Mouse (Mus musculus) hindbrain, embryonic 11.5 days (tissue): ENCODE data around the gene Olfr718-ps1. TPM values are rescaled to one million over a fixed set of nuclear protein-coding genes. Genes with fewer than 3 reads are reported as not detected.
"Not testable (repeated sequence)": the region's sequence is repeated elsewhere in the genome, so short reads cannot be mapped to it uniquely, and the experiment has no call there.

ENCODE experiments used
- ATAC-seq: fragments of 200-750 bp; cut with Nextera tagmentation; 2 replicates; pipeline ENCODE4 v1.8.0; 2017; ENCODE audit warnings: mild to moderate bottlenecking, moderate TSS enrichment, moderate library complexity; ENCODE audit not compliant: low FRiP score
- DNase-seq: peaks from one replicate; pipeline ENCODE4 v3.0.0-alpha.2; 2015; ENCODE audit warnings: low spot score
- H3K27ac ChIP-seq: fragments of 300-500 bp; sonication (generic); 2 replicates; pipeline ENCODE4 v1.5.1; 2014; ENCODE audit warnings: mild to moderate bottlenecking, low read depth, low read length
- H3K27me3 ChIP-seq: fragments of 300-500 bp; sonication (generic); 2 replicates; pipeline ENCODE4 v1.6.1; 2014; ENCODE audit warnings: mild to moderate bottlenecking, low read length, moderate library complexity, mixed read lengths; ENCODE audit not compliant: control insufficient read depth, insufficient read depth
- H3K36me3 ChIP-seq: fragments of 300-500 bp; sonication (generic); 2 replicates; pipeline ENCODE4 v1.6.1; 2014; ENCODE audit warnings: mild to moderate bottlenecking, low read length, moderate library complexity, mixed read lengths; ENCODE audit not compliant: control insufficient read depth, insufficient read depth
- H3K4me1 ChIP-seq: fragments of 300-500 bp; sonication (generic); replicated peaks from 2 replicates; pipeline ENCODE4 v1.6.1; 2014; ENCODE audit warnings: low read length, mixed read lengths; ENCODE audit not compliant: control insufficient read depth, insufficient read depth
- H3K4me2 ChIP-seq: fragments of 300-500 bp; sonication (generic); replicated peaks from 2 replicates; pipeline ENCODE4 v1.6.1; 2014; ENCODE audit warnings: mild to moderate bottlenecking, low read depth, low read length
- H3K4me3 ChIP-seq: fragments of 300-500 bp; sonication (generic); 2 replicates; pipeline ENCODE4 v1.5.1; 2014; ENCODE audit warnings: low read depth, low read length
- H3K9ac ChIP-seq: fragments of 300-500 bp; sonication (generic); 2 replicates; pipeline ENCODE4 v1.6.1; 2014; ENCODE audit warnings: low read depth, low read length
- H3K9me3 ChIP-seq: fragments of 300-500 bp; sonication (generic); 2 replicates; pipeline ENCODE4 v1.6.1; 2016; ENCODE audit warnings: low read length; ENCODE audit not compliant: control insufficient read depth
- WGBS: fragments of 180-500 bp; shearing (Covaris S2); extraction: QIAGEN DNeasy Blood & Tissue Kit; methylation state at CpG from one replicate; pipeline ENCODE4 v1.1.7; 2014; 5-methylcytosine and 5-hydroxymethylcytosine counted together
- polyA plus RNA-seq: library from polyadenylated mRNA; unstranded; fragments of >200 nt; fragmentation: Nextera tagmentation; extraction: Ambion mirVana; gene quantifications from 2 replicates; pipeline ENCODE4 v1.2.1, GENCODE M21; 2014

Olfr718-ps1 gene
- polyA plus RNA-seq, 1 experiment from 2014 or later = not detected

- no peak overlapping the region for H3K4me3 ChIP-seq
- H3K4me2 ChIP-seq = no peak overlapping the region
- 89% methylated on average over 7 of the region's 7 CpGs for WGBS
- H3K27me3 ChIP-seq = no peaks in the 10 kb centered on the region
- H3K9me3 ChIP-seq = no peaks in the 10 kb centered on the region
- no peaks in the 10 kb centered on the region for H3K4me1 ChIP-seq
- H3K27ac ChIP-seq = no peak overlapping the region
- no peak for ATAC-seq
- H3K36me3 ChIP-seq = no peaks in the 10 kb centered on the region
- H3K9ac ChIP-seq = no peak overlapping the region
- DNase-seq = no peak
Observed at GRCm38 (mm10) chr5:143135042-143135441, 12.3 kb downstream of the Olfr718-ps1 start.

GRCm38 (mm10) chr5:143134216-143135010, 13.0 kb downstream of the Olfr718-ps1 start:
- not testable (repeated sequence) for H3K36me3 ChIP-seq, H3K4me1 ChIP-seq, H3K4me2 ChIP-seq, H3K27ac ChIP-seq, H3K27me3 ChIP-seq, DNase-seq, ATAC-seq, H3K4me3 ChIP-seq, H3K9me3 ChIP-seq, H3K9ac ChIP-seq
- 79% methylated on average over 3 of the region's 6 CpGs for WGBS

- Histone ChIP-seq H3K4me2 (no peak overlapping the region), H3K4me3 (no peak overlapping the region), H3K27me3 (no peaks in the 10 kb centered on the region), H3K9ac (no peak overlapping the region), H3K36me3 (no peaks in the 10 kb centered on the region), H3K9me3 (no peaks in the 10 kb centered on the region), H3K27ac (no peak overlapping the region), H3K4me1 (no peaks in the 10 kb centered on the region)
- 75% methylated on average over 13 of the region's 13 CpGs for WGBS
- no peak for DNase-seq
- ATAC-seq = no peak
Observed at GRCm38 (mm10) chr5:143132935-143133514, 14.4 kb downstream of the Olfr718-ps1 start.

- peak; percentile 31 for DNase-seq
- no peak overlapping the region for H3K27ac ChIP-seq
- H3K9ac ChIP-seq = no peak overlapping the region
- ATAC-seq = no peak
- H3K27me3 ChIP-seq = no peaks in the 10 kb centered on the region
- 88% methylated on average over 7 of the region's 7 CpGs for WGBS
- H3K4me1 ChIP-seq = no peaks in the 10 kb centered on the region
- no peaks in the 10 kb centered on the region for H3K36me3 ChIP-seq
- no peak overlapping the region for H3K4me3 ChIP-seq
- H3K4me2 ChIP-seq = no peak overlapping the region
- H3K9me3 ChIP-seq = no peaks in the 10 kb centered on the region
Observed at GRCm38 (mm10) chr5:143130342-143130741, 17.0 kb downstream of the Olfr718-ps1 start.

- Histone ChIP-seq H3K36me3 (no peaks in the 10 kb centered on the region), H3K9ac (no peak overlapping the region), H3K27ac (no peak overlapping the region), H3K4me1 (no peaks in the 10 kb centered on the region), H3K9me3 (no peaks in the 10 kb centered on the region), H3K27me3 (no peaks in the 10 kb centered on the region), H3K4me3 (no peak overlapping the region), H3K4me2 (no peak overlapping the region)
- no peak for DNase-seq
- 91% methylated on average over 16 of the region's 16 CpGs for WGBS
- no peak for ATAC-seq
Observed at GRCm38 (mm10) chr5:143129101-143129500, 18.3 kb downstream of the Olfr718-ps1 start.

GRCm38 (mm10) chr5:143127837-143128236, 19.5 kb downstream of the Olfr718-ps1 start:
- Histone ChIP-seq H3K9ac (no peak overlapping the region), H3K4me1 (no peaks in the 10 kb centered on the region), H3K27ac (no peak overlapping the region), H3K4me2 (no peak overlapping the region), H3K9me3 (no peaks in the 10 kb centered on the region), H3K4me3 (no peak overlapping the region), H3K27me3 (no peaks in the 10 kb centered on the region), H3K36me3 (no peaks in the 10 kb centered on the region)
- DNase-seq (no peak), ATAC-seq (no peak)
- WGBS = 88% methylated on average over 8 of the region's 8 CpGs

GRCm38 (mm10) chr5:143126908-143127307, 20.5 kb downstream of the Olfr718-ps1 start:
- DNase-seq (no peak), ATAC-seq (no peak)
- 68% methylated on average over 4 of the region's 4 CpGs for WGBS
- H3K27ac ChIP-seq = no peak overlapping the region
- H3K4me3 ChIP-seq = no peak overlapping the region
- no peaks in the 10 kb centered on the region for H3K27me3 ChIP-seq
- H3K4me1 ChIP-seq = no peaks in the 10 kb centered on the region
- no peak overlapping the region for H3K4me2 ChIP-seq
- no peak overlapping the region for H3K9ac ChIP-seq
- H3K9me3 ChIP-seq = no peaks in the 10 kb centered on the region
- no peaks in the 10 kb centered on the region for H3K36me3 ChIP-seq

- H3K4me1 ChIP-seq = no peaks in the 10 kb centered on the region
- H3K9me3 ChIP-seq = no peaks in the 10 kb centered on the region
- no peak overlapping the region for H3K4me2 ChIP-seq
- ATAC-seq (no peak), DNase-seq (no peak)
- H3K36me3 ChIP-seq = no peaks in the 10 kb centered on the region
- H3K27me3 ChIP-seq = no peaks in the 10 kb centered on the region
- no peak overlapping the region for H3K27ac ChIP-seq
- 94% methylated on average over 9 of the region's 9 CpGs for WGBS
- H3K9ac ChIP-seq = no peak overlapping the region
- H3K4me3 ChIP-seq = no peak overlapping the region
Observed at GRCm38 (mm10) chr5:143126089-143126488, 21.3 kb downstream of the Olfr718-ps1 start.

- Histone ChIP-seq H3K4me3 (no peak overlapping the region), H3K27me3 (no peaks in the 10 kb centered on the region), H3K9ac (no peak overlapping the region), H3K4me2 (no peak overlapping the region), H3K4me1 (no peaks in the 10 kb centered on the region), H3K9me3 (no peaks in the 10 kb centered on the region), H3K36me3 (no peaks in the 10 kb centered on the region), H3K27ac (no peak overlapping the region)
- no peak for ATAC-seq
- WGBS = 44% methylated on average over 7 of the region's 7 CpGs
- DNase-seq = peak; percentile 33
Observed at GRCm38 (mm10) chr5:143125601-143126000, 21.8 kb downstream of the Olfr718-ps1 start.
